Mouse (Mus musculus) B cell, adult 2 months (primary cell): ENCODE data around the gene Gm5150.
"Not testable (repeated sequence)": the region's sequence is repeated elsewhere in the genome, so short reads cannot be mapped to it uniquely, and the experiment has no call there.

ENCODE experiments used
- DNase-seq, 2 experiments: peaks; one replicate each; pipeline ENCODE4 v3.0.0; 2022

Gm5150 gene

DNA sequence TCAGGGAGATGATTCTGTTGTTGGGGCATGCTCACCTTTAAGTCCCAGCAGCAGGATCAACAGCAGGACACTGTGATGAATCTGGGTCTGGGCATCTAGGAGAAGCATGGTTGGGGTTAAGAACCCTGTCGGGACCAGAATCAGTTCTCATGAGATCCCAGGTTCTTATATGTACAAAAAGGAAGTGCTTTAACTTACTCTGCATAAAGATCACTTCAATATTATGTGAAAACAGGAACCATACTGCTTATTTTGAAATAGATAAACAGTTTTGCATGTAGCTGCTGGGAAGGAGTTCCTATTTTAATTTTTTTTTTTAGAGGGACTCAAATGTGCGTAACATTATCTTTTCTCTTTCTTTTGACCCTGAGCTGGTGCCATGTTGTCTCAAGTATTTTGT is at the start of gene Gm5150:
Gene Gm5150, minus strand, starts transcription at position 223 of the 400 bp plus-strand sequence.
- no peak for DNase-seq

GRCm38 (mm10) chr3:16051736-16052135 is 45.5 kb upstream of the Gm5150 start:
- DNase-seq: not testable (repeated sequence)

GRCm38 (mm10) chr3:16047288-16047687 is 41.1 kb upstream of the Gm5150 start:
- DNase-seq: no peak

DNA sequence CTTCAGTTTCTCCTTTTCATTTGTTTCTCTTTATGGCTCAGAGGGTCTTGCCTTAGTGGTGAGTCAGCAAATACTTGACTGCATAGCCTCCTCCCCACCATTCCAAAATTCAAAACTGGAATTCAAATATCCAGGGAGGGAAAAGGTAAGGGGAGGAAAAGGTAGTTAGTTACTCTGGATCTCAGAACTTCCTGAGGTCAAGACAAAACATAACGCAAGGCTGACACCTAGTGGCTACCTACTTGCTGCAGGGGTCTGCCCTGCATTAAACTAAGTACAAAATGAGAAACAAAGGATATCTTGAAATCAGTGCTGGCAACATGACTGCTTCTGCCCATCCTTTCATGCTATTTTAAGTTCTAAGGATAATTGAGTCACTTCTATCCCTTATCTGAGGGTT is 37.1 kb upstream of the Gm5150 start:
- DNase-seq: peak; percentile 27 to 32

- peak; percentile 46 to 48 for DNase-seq
Observed at GRCm38 (mm10) chr3:16024988-16025387, 18.8 kb upstream of the Gm5150 start.

DNA sequence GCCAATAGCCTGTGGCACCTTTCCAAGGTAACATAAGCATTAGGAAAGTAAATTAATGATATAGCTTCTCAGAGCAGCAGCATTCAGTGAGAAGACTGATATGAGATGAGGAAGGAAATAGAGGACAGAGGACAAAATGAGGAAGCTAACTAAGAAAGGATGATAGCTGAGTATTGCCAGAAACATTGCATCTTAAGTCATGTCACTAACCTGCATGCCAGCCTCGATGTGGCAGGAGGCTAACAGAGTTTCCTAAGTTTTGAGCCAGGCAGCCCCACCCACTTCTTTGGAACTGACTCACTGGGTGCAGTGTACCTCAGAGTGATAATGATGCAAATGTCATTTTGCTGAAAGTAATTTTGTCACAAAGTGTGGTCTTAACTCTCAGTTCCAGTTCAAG is 16.0 kb upstream of the Gm5150 start:
- no peak for DNase-seq

GRCm38 (mm10) chr3:16014456-16014855 is 8.2 kb upstream of the Gm5150 start:
- not testable (repeated sequence) for DNase-seq

DNA sequence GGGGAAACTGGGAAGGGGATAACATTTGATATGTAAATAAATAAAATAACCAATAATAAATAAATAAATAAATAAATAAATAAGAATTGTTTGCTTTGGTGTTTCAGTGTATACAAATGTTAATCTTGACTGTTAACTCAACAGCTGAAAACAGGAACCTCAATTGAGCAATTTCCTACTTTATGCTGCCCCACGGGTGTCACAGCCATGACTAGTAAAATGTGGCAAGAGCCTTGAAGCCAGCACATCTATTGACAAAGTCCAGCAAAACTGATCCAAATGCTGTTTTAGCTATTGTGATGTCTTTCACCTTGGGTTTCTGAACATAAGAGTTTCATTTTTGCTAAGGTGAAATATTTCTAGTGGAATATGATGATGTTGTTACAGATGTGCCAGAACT is 1.6 kb upstream of the Gm5150 start:
- no peak for DNase-seq

DNA sequence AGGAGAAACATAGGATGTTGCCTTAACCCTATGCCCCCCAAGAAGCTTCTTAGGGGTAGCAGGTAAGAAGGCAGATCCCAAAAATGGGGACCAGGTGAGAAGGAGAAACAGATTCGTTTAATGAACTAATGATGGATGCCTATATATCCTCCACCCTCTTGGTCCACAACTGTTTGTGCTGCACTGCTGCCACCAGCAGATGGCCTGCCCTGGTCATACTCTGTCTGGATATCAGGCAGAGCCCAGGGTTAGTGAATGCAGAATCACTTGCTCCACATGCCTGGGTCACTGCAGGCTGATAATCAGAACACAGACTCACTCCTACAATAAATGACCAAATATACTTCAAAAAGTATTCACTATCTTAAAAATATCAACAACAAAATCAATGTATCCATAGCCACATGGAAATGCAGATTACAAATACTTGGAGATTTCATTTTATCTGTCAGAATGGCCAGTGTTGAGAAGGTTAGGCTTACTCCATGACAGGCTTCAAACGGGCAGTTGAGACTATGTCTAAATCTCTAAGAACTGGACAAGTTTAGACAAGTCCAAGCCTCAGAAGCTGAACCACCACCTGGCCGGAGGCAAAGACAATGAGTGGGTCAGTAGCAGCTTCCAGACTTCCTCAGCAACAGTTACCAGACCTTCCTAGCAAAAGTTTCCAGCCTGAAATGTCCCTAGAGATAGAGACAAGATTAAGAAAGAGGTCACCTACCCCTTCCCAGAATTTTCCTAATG is 2.2 kb downstream of the Gm5150 start:
- DNase-seq: no peak

DNA sequence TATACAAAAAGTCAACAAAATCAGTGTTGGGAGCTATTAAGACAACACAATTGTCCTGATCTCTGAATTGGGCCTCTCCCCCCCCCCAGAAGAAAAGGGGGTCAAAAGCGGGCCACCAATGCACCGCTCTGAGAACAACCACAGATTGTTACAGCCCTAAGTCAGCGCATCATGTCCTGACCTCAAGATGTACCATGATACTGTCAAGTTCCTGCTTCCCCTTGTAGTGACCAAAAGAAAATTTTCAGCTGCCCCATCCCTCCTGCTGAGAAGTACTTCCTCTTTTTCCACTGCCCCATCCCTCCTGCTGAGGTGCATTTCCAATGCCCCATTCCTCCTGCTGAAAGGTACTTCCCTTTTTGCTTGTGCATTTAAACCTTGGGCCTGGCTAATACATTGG is 6.8 kb downstream of the Gm5150 start:
- DNase-seq: not testable (repeated sequence)

DNA sequence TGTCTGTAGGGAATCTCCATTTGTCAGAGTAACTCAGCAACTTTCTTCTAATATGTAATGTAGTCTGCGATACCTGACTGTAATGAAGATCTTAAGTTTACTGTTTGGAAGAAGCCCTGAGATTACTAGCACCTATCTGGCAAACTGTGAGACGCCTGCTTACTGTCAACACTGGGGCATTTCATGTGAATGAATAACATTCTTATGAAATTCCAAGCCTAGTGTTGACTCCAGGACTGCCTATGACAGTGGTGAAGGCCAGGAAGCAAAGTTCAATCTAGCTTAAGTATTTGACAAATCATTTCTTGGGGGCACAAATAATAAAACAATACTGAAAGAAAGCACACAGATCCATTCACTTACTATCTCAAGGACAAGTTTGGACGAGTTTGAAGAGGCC is 24.0 kb downstream of the Gm5150 start:
- no peak for DNase-seq

GRCm38 (mm10) chr3:15956921-15957320 is 49.3 kb downstream of the Gm5150 start:
- DNase-seq: no peak
